Mouse (Mus musculus): ENCODE data around the gene Zbtb16.

Gene Zbtb16

GRCm38 (mm10) chr9:48671841-48672240, 164.2 kb downstream of the Zbtb16 start:
- DNase-seq (ENCODE audit: low spot score), result no peak

DNA sequence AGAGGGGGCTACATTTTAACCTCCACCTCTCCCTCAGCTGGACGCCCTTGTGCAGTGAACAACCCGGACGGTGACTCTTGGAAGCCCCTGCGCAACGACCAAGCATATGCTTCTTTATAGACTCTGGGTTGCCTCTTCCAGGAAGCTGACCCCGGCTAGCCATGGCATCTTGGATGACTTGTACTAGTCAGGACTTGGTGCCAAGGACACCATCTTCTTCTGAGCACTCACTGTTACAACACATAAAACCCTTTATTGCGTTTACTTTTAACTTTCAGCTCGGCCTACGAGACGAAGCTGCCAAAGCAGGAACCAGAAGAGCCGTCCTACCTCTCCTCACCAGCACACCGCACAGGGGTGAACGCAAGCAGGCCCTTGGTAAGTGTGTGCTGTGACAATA, 165.9 kb downstream of the Zbtb16 start:
- no peak for DNase-seq (ENCODE audit: low spot score)

DNA sequence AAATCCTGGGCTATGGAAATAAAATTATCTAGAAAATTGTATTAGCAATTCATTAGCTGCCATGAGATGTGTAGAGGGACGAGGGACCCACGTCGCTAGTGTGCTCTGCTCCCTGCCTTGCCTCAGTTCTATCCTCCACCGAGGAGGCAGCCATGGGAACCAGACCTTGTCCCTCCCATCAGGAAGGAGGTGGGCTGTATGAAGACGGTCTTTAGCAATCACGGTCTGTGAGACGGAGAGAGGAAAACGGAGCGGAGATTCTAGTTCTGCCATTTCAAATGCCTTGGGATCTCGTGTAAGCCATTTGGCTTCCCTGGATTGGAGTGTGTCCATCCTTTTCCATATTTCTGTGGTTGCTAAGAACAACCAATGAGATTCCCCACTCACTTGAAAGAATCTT, 166.3 kb downstream of the Zbtb16 start:
- DNase-seq (ENCODE audit: low spot score), result no peak

DNA sequence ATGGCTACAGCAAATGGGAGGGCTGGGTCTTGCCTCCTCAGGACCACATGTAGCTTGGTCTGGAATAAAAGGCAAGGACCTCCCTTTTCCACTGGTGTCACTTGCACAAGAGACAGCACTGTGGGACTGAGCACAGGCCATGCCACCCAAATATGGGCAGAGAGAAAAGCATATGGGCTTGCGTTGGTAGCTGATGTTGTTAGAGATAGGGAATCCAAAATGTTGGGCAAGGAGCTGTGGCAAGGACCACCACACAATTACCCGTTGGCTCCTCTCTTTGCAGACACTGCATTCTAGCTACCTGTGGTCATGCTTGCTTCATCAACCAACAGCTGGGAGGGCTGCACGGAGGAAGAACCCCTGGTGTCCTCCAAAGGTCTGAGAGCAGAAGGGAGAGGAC, 169.3 kb downstream of the Zbtb16 start:
- no peak for DNase-seq (ENCODE audit: low spot score)

DNA sequence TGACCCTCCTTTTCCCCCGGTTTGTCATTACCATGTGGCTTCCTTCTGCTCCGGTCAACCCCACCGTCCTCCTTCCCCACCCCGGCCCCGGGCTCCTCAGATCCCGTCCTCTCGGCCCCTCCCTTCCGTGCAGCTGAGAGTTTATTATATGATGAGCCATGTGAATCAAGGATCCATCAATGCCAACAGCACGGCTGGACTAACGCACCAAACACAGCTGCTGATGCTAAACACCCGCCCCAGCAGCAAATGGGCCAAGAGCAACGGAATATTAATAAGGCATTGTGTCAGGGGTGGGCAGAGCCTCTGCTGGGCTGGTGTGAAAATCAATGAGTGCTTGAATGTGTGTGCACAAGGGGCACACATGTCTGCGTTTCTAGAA, 173.0 kb downstream of the Zbtb16 start:
- no peak for DNase-seq (ENCODE audit: low spot score)

DNA sequence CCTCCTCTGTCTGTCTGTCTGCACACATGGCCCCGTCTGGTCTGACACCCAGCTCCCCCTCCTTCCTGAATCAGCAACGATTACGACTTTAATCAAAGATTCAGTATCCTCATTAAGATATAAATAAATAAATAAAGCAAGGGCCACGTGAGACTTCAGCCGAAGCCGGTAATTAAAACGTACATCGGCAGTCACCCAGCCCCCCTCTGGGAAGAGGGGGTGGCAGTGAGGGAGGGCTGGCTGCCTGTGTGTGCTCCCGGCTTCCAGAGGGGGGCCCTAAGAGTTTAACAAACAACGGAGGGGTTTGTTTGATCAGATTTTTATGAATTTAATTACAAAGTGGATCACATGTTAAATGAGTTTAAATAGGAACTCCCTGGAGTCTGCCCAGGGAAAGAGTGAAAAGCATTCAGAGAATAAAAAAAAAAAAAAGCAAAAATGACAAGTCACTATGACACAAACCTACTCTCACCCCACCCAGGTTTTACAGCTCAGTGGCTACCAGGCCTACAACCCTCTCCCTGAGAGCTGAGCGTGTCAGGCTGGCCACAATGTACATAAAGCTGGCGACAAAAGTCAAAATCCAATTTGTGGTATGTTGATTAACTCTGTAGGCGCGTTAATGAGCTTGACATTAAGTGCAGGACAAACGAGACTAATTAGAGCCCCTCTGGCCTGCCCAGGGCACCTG, 173.5 kb downstream of the Zbtb16 start:
- no peak for DNase-seq (ENCODE audit: low spot score)

DNA sequence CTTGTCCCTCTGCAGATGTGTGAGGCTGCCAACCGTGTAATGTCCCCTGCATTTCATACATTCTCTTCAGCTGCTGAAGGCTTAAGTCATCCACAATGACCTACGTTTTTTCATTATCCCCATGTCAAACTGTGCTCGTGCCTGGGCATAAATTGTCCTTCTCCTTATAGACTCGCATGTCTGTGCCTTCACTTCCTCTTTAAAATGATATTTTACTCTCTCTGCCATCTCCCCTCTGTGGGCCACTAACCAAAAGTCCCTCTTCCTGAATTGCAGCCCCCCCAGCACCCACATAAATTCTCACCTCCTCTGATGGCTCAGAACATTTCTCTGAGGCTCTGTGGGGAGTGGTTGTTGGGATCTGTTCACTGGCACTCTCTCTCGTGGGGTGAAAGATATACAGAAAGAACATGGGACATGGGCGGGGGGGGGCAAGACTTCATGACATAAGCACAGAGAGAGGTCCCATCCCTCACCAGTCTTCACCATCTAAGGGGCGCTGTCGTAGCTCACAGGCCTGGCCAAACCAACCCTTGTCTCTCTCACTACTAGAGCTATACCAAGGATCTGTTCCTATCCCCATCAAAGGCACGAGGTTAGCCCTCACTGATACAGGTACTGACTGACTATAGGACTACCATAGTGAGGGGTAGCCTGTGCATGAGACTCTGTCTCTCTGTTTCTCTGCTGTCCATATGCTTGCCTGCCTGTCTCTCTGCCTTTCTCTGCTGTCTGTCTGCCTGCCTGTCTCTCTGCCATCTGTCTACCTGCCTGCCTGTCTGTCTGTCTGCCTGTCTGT, 174.6 kb downstream of the Zbtb16 start:
- DNase-seq (ENCODE audit: low spot score), result no peak

DNA sequence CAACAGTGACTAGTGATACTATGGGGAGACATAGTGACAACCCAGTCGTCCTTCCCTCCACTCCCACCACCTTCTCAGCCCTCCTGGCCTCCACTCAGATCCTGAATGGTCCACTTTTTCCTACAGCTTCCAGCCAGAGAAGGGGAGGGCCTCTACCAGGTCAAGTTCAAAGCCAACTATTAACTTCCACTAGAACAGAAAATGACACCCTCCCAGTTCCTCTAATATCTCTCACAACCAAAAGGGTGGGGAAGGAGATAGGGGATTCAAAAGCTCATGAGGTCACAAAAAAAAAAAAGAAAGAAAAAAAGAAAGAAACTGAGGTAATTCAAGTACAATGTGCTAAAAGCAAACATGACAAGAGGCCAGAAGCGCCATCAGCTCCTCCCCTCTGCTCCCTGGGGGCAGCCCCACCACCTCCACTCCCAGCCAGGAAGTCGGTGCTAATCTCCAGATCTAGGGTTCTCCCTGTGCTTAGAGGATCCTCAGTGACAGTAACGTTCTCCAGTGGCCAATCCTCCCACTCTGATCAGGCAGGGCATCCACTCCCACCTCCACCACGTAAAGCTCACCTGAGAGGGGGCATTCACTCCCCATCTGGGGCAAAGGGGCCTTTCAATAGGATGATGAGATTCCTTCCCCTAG, 180.4 kb downstream of the Zbtb16 start:
- no peak for DNase-seq (ENCODE audit: low spot score)

GRCm38 (mm10) chr9:48654730-48655129, 181.3 kb downstream of the Zbtb16 start:
- DNase-seq (ENCODE audit: low spot score), result no peak

DNA sequence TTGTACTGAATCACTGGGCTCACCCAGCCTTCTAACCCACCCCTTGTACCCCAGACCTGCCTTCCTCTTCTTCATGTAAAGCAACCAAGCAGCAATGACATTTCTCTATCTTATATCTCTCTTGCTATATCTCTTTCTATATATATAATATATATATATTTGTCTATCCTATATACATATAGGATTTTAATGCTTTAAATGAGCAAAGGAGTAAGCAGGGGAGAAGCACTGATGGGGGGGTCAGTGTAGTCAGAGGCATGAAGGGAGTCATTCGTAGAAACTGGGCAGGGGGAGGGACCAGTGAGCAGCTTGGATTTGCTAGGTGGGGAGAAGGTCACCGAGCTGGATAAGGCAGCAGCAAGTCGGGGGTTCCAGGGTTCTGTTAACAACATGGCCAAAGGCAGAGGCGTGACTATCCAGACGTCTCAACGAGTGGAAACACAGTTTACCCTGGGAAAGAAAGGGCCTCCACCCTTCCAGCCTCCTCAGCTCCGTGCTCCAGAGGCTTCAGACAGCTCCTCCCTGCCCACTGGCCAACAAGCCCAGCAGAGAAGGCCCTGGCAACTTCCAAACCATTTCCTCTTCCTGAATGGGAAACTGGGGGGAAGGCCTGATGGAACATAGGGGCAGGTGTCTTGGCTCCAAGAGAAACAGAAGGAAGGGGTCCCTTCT, 182.5 kb downstream of the Zbtb16 start:
- no peak for DNase-seq (ENCODE audit: low spot score)

DNA sequence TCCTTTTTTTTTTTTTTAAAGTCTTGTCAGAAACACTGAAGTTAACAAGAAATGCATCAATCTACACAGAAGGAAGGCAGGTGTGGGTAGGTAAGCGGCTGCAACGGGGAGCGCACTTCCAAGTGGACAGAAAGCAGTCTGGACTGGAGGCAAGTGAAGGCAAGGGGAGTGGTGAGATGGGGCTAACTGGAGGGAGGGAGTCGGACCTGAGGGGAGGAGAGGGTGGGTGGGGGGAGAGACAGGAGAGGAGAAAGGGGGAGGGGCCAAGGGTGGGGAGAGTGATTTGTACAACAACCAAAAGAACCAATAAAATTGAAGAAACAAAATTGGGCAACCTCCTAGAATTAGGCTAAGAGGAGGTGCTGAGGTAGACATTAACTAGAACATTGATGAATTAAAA, 184.0 kb downstream of the Zbtb16 start:
- DNase-seq (ENCODE audit: low spot score), result no peak

DNA sequence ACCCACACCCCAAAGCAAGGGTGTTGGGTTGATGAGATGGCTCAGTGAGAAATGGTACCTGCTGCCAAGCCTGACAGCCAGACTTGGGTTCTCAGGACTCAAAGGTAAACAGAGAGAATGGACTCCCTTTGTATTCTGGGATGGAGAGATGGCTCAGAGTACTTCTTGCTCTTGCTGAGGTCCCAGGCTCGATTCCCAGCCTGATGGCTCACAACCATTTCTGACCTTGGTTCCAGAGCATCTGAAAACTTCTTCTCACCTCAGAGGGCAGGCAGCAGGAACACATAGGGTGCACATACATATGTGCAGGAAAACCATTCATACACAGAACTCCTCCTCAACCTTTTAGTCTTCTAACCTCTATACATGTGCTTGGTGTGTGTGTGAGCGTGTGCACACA, 185.2 kb downstream of the Zbtb16 start:
- DNase-seq (ENCODE audit: low spot score), result no peak

- no peak for DNase-seq (ENCODE audit: low spot score)
Observed at GRCm38 (mm10) chr9:48649851-48650685, 186.0 kb downstream of the Zbtb16 start.

- DNase-seq (ENCODE audit: low spot score), result peak; percentile 29
Observed at GRCm38 (mm10) chr9:48649098-48649766, 186.8 kb downstream of the Zbtb16 start.

DNA sequence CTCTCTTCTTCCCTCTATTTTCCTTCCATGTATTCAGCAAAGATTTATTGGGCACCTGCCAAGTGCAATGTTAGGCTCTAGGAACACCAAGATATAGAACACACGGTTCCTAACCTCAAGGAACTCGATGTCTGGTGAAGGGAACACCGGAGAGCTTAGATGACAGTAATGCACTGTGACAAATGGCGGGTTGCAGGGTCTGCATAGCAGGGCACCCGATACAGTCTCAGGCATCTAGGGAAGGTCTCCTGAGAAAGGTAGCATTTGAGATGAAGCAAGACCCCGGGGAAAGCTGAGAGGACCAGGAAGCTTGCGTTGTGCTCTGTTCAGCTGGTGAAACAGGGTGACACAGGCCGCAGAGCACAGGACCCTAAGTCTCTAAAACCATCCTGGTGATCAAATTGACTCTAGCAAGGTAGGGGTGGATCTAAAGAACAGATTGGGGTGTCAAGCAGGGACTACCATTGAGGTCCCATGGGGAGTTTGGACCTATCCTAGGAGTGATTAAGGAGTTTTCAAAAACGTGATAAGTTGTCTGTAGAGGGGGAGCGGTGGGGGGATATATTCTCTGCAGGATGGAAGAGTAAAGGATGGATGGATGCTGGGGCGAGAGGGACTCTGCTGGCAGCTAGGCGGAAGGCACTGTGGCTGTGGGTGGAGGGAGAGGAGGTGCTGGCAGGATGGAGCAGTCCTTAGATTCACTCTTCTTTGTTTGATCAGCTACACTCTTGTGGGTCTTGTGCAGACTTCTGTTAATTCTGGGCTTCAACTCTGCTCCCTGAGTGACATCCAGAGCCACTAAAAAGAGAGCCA, 187.5 kb downstream of the Zbtb16 start:
- DNase-seq (ENCODE audit: low spot score), result no peak

DNA sequence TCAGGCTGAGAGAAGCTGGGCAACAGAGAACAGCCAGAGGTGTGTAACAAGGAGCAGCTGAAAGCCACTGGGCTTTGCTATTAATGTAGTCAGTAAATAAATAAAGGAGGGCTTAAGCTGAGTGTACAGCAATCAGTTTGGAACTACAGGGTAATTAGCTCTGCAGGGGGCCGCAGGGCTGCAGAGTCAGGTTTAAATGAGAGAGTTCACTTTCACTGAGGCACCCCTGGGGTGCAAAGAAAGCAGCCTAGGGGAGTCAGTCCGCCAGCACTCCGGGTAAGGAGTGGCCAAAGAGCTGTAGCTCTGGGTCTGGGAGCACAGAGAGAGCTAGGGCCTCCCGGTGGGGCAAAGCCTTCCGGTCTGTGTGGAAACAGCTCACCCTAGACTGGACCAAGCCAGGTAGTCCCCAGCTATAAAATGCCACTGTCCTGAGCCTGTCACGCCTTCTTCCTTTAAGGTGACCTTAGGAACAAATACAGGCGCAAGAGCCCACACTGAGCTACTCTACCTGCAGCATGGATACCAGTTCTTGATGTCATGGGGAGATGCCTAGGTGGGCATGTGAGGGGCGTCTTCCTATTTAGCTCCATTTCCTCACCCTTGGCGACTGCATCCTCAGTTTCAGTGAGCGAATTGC, 188.3 kb downstream of the Zbtb16 start:
- no peak for DNase-seq (ENCODE audit: low spot score)

DNA sequence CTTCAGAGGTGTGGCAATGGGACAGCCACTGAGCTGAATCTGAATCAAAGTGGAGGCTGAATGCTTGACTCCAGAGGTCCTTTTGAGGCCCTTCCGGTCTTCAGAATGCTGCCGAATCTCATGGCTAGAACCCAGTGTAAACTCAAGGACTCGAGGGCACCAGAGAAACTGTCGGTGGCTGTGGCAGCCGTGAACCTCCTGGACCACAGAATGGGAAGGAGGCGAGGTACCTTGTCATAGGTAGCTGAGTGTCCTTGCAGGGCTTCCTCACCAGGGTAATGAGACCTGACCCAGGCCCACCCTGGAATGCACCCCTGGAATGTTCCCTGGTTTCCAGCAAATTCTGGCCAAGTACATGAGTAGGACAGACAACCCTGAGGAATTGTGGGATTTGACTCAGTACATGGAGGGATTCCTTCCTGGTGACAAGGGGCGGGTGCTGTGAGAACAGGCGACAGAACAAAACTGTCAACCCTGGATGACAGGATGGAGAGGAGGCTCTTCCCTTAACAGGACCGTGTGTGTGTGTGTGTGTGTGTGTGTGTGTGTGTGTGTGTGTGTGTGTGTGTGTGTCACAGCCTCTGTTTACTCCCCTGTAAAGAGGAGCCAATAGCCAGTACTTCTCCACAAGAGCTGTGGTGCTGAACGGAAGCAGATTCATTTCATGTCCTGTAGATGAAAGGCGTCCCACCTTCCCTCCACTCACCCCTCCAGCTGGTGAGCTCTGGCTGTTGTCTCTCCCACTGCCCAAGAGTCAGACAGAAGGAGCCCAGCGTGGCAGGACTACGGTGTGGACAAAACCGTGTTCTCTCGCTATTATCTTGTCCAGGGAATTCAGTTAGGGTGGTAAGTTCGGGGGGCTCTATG, 189.0 kb downstream of the Zbtb16 start:
- no peak for DNase-seq (ENCODE audit: low spot score)

DNA sequence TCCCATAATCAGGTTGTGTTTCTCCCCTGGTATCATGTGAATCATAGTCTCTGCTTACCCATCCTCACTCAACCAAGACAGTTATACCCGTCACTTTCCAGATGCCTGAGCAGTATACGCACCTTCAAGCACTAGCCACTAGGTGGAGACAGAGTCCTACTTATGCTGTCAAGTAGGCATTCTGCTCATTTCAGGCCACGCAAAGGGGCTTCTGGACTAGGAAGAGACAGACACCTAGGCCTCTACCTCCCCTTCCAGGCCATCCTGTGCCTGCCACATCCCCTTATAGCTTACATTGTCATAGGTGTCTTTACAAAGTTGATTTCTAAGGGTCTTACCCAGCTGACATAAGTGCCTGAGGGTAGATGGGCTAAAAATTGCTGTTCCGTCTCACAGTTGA, 189.8 kb downstream of the Zbtb16 start:
- DNase-seq (ENCODE audit: low spot score), result peak; percentile 62

DNA sequence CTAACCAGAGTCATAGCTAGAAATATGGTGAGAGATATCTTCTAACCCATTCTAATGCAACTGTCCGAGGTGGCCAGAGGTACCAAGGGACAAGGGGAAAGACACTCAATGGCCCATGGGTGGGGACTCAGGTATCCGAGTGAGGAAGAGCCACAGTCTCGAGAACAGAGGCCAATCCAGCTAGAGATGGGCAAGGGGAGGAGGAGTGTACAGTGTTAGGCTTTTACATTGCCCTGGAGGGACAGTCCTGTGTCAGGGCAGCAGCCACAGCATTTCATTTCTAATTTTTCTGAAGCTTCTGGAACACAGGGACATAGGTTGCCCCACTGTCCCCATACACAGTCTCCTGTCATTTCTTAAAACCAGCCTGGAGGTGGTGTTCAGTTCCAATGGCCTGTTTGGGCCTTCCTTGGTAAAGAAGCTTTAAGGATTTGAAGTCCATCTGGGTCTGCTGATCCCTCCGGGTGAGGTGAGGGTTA, 190.3 kb downstream of the Zbtb16 start:
- no peak for DNase-seq (ENCODE audit: low spot score)
